ENCODE assay signal across 10 mouse cellular contexts in the genomic region with DNA sequence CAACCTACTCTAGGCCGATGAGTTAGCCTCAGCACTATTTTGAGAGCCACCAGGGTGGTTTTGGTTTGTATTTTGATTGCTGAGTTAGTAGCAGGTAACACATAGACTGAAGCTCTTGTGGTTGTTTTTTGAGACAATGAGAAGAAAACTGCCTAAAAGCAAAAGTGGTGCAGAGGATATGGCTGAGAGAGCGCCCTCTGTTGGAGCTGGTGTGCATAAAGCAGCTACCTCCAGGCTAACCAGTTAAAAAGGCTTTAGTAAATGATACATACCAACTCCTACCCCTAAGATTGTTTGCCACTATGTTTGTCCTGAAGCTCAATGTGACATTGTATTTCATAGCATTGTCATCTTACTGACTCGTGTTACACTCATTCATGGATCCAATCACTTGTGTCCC. TPM values are rescaled to one million over a fixed set of nuclear protein-coding genes. Genes with fewer than 3 reads are reported as not detected.
DNase-seq lines count a peak whose midpoint lies in the region; ATAC-seq and TF ChIP-seq lines count a peak whose summit lies in the region.
"Had no signal": no experiment of that assay in that cellular context is flagged by ENCODE, and none has a peak within 500 bp of the region (broad histone marks: within the 10 kb centered on the region; RNA-seq: fewer than 3 reads in every experiment).

No protein-coding gene starts in this region.

- no peak overlapping the region for H3K27ac ChIP-seq in intestine, postnatal 0 days (ENCODE audit: low read depth, low read length)
- H3K27ac ChIP-seq in intestine, embryonic 15.5 days, result no peak overlapping the region
- H3K27ac ChIP-seq in ES-Bruce4 (ENCODE audit: insufficient read depth, low read length), result no peak overlapping the region
- H3K27ac ChIP-seq: embryonic facial prominence, embryonic 13.5 days had no signal

- no peak for TF ChIP-seq EP300 in ES-Bruce4 (IDR thresholded peaks at IDR 0.05; ENCODE audit: insufficient read depth, low read depth, low read length)

- H3K4me2 ChIP-seq in intestine, postnatal 0 days (replicated peaks; ENCODE audit: low read depth), result no peak overlapping the region
- no peak overlapping the region for H3K4me2 ChIP-seq in intestine, embryonic 15.5 days (replicated peaks)
- H3K4me2 ChIP-seq: embryonic facial prominence, embryonic 13.5 days had no signal

- no peak overlapping the region for H3K4me3 ChIP-seq in intestine, postnatal 0 days (ENCODE audit: low read depth, low read length)
- no peak overlapping the region for H3K4me3 ChIP-seq in intestine, embryonic 15.5 days (replicated peaks)
- no peak overlapping the region for H3K4me3 ChIP-seq in ES-Bruce4 (ENCODE audit: low read depth, low read length)
- H3K4me3 ChIP-seq: embryonic facial prominence, embryonic 13.5 days; myocyte had no signal

- H3K27me3 ChIP-seq in intestine, postnatal 0 days (replicated peaks; ENCODE audit: control insufficient read depth, insufficient read depth, low read length), result no peaks in the 10 kb centered on the region
- H3K27me3 ChIP-seq in intestine, embryonic 15.5 days (replicated peaks), result no peaks in the 10 kb centered on the region
- H3K27me3 ChIP-seq in ES-Bruce4 (ENCODE audit: control insufficient read depth, insufficient read depth, low read length, poor library complexity, severe bottlenecking), result no peaks in the 10 kb centered on the region
- H3K27me3 ChIP-seq: embryonic facial prominence, embryonic 13.5 days had no signal

- peak; percentile 23 for DNase-seq in adrenal gland, postnatal 25 days
- DNase-seq in lung, postnatal 36 days, result peak; percentile 52
- DNase-seq in ovary, postnatal 36 days (ENCODE audit: low spot score), result no peak

- ATAC-seq in intestine, postnatal 0 days, result no peak
- no peak for ATAC-seq in intestine, embryonic 15.5 days
- no peak; the same call in 1 of the 2 replicates for ATAC-seq in erythroblast, adult 5-6 weeks (replicated peaks; ENCODE audit: low FRiP score, poor library complexity, severe bottlenecking)
- ATAC-seq in inflammation-experienced regulatory T-cells, adult 6 months, result no peak

- no peaks in the 10 kb centered on the region for H3K4me1 ChIP-seq in intestine, postnatal 0 days (replicated peaks; ENCODE audit: control insufficient read depth, insufficient read depth, low read length)
- H3K4me1 ChIP-seq in intestine, embryonic 15.5 days (replicated peaks), result no peaks in the 10 kb centered on the region
- H3K4me1 ChIP-seq in ES-Bruce4 (ENCODE audit: control insufficient read depth, insufficient read depth, low read length), result peaks cover 2% of the 10 kb centered on the region
- H3K4me1 ChIP-seq: embryonic facial prominence, embryonic 13.5 days had no signal

- no peaks in the 10 kb centered on the region for H3K9me3 ChIP-seq in intestine, postnatal 0 days (ENCODE audit: control insufficient read depth)
- no peaks in the 10 kb centered on the region for H3K9me3 ChIP-seq in intestine, embryonic 15.5 days
- no peaks in the 10 kb centered on the region for H3K9me3 ChIP-seq in ES-Bruce4 (replicated peaks; ENCODE audit: control insufficient read depth, insufficient read depth, low read length, poor library complexity, severe bottlenecking)
- H3K9me3 ChIP-seq: embryonic facial prominence, embryonic 13.5 days had no signal

- no peak for TF ChIP-seq POLR2A in ES-Bruce4 (IDR thresholded peaks at IDR 0.05; ENCODE audit: insufficient read depth, low read length)

- WGBS in intestine, postnatal 0 days, result 64% methylated on average over 3 of the region's 3 CpGs
- WGBS in intestine, embryonic 15.5 days, result 59% methylated on average over 3 of the region's 3 CpGs

- peak; percentile 63 for TF ChIP-seq CTCF in intestine, postnatal 0 days (IDR thresholded peaks at IDR 0.05; ENCODE audit: low read depth)
- peak; percentile 63 for TF ChIP-seq CTCF in ES-Bruce4 (IDR thresholded peaks at IDR 0.05; ENCODE audit: low read depth, low read length)

- no peak overlapping the region for H3K9ac ChIP-seq in intestine, postnatal 0 days (ENCODE audit: low read depth, low read length)
- no peak overlapping the region for H3K9ac ChIP-seq in intestine, embryonic 15.5 days
- no peak overlapping the region for H3K9ac ChIP-seq in ES-Bruce4 (ENCODE audit: low read depth, poor library complexity, severe bottlenecking)
- H3K9ac ChIP-seq: embryonic facial prominence, embryonic 13.5 days had no signal

- H3K36me3 ChIP-seq in intestine, postnatal 0 days (ENCODE audit: control insufficient read depth, insufficient read depth), result no peaks in the 10 kb centered on the region
- no peaks in the 10 kb centered on the region for H3K36me3 ChIP-seq in intestine, embryonic 15.5 days
- H3K36me3 ChIP-seq in ES-Bruce4 (ENCODE audit: control insufficient read depth, insufficient read depth, low read length, poor library complexity, severe bottlenecking), result no peaks in the 10 kb centered on the region
- H3K36me3 ChIP-seq: embryonic facial prominence, embryonic 13.5 days had no signal

RNA-seq across cellular contexts. Expression of gene Nsrp1, which starts 54.3 kb away (rescaled TPM):
- polyA plus RNA-seq in intestine, postnatal 0 days (2015; fragmentation: Nextera tagmentation; extraction: Ambion mirVana), result 54.3 and 65.8 TPM in 2 replicates
- 46.3 and 60.7 TPM in 2 replicates for polyA plus RNA-seq in intestine, embryonic 15.5 days (2015; fragmentation: Nextera tagmentation; extraction: Ambion mirVana)
- 28.3 and 35.4 TPM in 2 replicates for polyA plus RNA-seq in ES-Bruce4 (2011; ENCODE audit: insufficient read depth, insufficient read length, low read depth, missing spikeins)
- total RNA-seq in adrenal gland, postnatal 25 days (2021), result 27.9 and 28.7 TPM in 2 replicates
- total RNA-seq in erythroblast, adult 5-6 weeks (2015; ENCODE audit: low replicate concordance), result 7.9 and 16.1 TPM in 2 replicates
- total RNA-seq in erythroblast, adult 5-6 weeks (2017; ENCODE audit: low replicate concordance), result 1.9 and 7.2 TPM in 2 replicates
- polyA plus RNA-seq in inflammation-experienced regulatory T-cells, adult 6 months (2017; shearing (Covaris generic)), result 10 to 100 TPM; 59.6 to 90.3 (median 71.1) TPM

RNA-seq across cellular contexts. Expression of gene Efcab5, which starts 56.2 kb away (rescaled TPM):
- 0.46 and 0.55 TPM in 2 replicates for polyA plus RNA-seq in intestine, postnatal 0 days (2015; fragmentation: Nextera tagmentation; extraction: Ambion mirVana)
- polyA plus RNA-seq in intestine, embryonic 15.5 days (2015; fragmentation: Nextera tagmentation; extraction: Ambion mirVana), result 0.24 and 0.47 TPM in 2 replicates
- not detected in 2 replicates for polyA plus RNA-seq in ES-Bruce4 (2011; ENCODE audit: insufficient read depth, insufficient read length, low read depth, missing spikeins)
- 0.21 TPM in 1 of 2 replicates, not detected in the other for total RNA-seq in adrenal gland, postnatal 25 days (2021)
- not detected in 2 replicates for total RNA-seq in erythroblast, adult 5-6 weeks (2015; ENCODE audit: low replicate concordance)
- total RNA-seq in erythroblast, adult 5-6 weeks (2017; ENCODE audit: low replicate concordance), result 1.3 and 1.8 TPM in 2 replicates
- polyA plus RNA-seq in inflammation-experienced regulatory T-cells, adult 6 months (2017; shearing (Covaris generic)), result under 1 TPM in 2 of 3 experiments, not detected in 1; 0.15 to 0.60 TPM
